Mouse (Mus musculus) lung, embryonic 14.5 days (tissue): ENCODE measurements around the gene Aatk. TPM values are rescaled to one million over a fixed set of nuclear protein-coding genes. Genes with fewer than 3 reads are reported as not detected.

Experiments used
- ATAC-seq: fragments of 200-750 bp; cut with Nextera tagmentation; 2 replicates; pipeline ENCODE4 v1.8.0; 2017; ENCODE audit warnings: mild to moderate bottlenecking, moderate TSS enrichment, moderate library complexity; ENCODE audit not compliant: insufficient read depth
- DNase-seq: peaks from one replicate; pipeline ENCODE4 v3.0.0-alpha.2; 2015
- H3K27ac ChIP-seq: fragments of 300-500 bp; sonication (generic); 2 replicates; pipeline ENCODE4 v1.5.1; 2014; ENCODE audit warnings: low read depth, mild to moderate bottlenecking, moderate library complexity
- H3K27me3 ChIP-seq: fragments of 300-500 bp; sonication (generic); 2 replicates; pipeline ENCODE4 v1.6.1; 2014; ENCODE audit warnings: low read length, control low read depth; ENCODE audit not compliant: insufficient read depth
- H3K36me3 ChIP-seq: fragments of 300-500 bp; sonication (generic); 2 replicates; pipeline ENCODE4 v1.6.1; 2014; ENCODE audit warnings: control low read depth; ENCODE audit not compliant: insufficient read depth
- H3K4me1 ChIP-seq: fragments of 300-500 bp; sonication (generic); 2 replicates; pipeline ENCODE4 v1.6.1; 2014; ENCODE audit warnings: antibody characterized with exemption, control low read depth; ENCODE audit not compliant: insufficient read depth
- H3K4me2 ChIP-seq: fragments of 300-500 bp; sonication (generic); 2 replicates; pipeline ENCODE4 v1.6.1; 2014; ENCODE audit warnings: mild to moderate bottlenecking
- H3K4me3 ChIP-seq: fragments of 300-500 bp; sonication (generic); 2 replicates; pipeline ENCODE4 v1.5.1; 2014; ENCODE audit warnings: low read depth, low read length
- H3K9ac ChIP-seq: fragments of 300-500 bp; sonication (generic); 2 replicates; pipeline ENCODE4 v1.6.1; 2014
- H3K9me3 ChIP-seq: fragments of 300-500 bp; sonication (generic); 2 replicates; pipeline ENCODE4 v1.6.1; 2016; ENCODE audit warnings: low read depth, low read length, control low read depth
- CTCF ChIP-seq: IDR thresholded peaks from 2 replicates; pipeline ENCODE4 v1.5.1; 2016; ENCODE audit warnings: antibody characterized with exemption, low read depth
- WGBS: fragments of 180-500 bp; shearing (Covaris S2); extraction: QIAGEN DNeasy Blood & Tissue Kit; methylation state at CpG from one replicate; pipeline ENCODE4 v1.1.7; 2014; 5-methylcytosine and 5-hydroxymethylcytosine counted together
- polyA plus RNA-seq: library from polyadenylated mRNA; unstranded; fragments of >200 nt; fragmentation: Nextera tagmentation; extraction: Ambion mirVana; gene quantifications from 2 replicates; pipeline ENCODE4 v1.2.1, GENCODE M21; 2014

Gene Aatk
- polyA plus RNA-seq, 1 experiment from 2014 or later = 2.2 TPM

- Histone ChIP-seq H3K27ac (peak overlapping the region; percentile 65; the same call in 1 of the 2 replicates), H3K9me3 (no peaks in the 10 kb centered on the region), H3K4me3 (no peak overlapping the region), H3K4me1 (peaks cover 15% of the 10 kb centered on the region; the same call in 1 of the 2 replicates), H3K27me3 (no peaks in the 10 kb centered on the region), H3K9ac (no peak overlapping the region; the same call in 1 of the 2 replicates), H3K4me2 (no peak overlapping the region), H3K36me3 (no peaks in the 10 kb centered on the region)
- 65% methylated on average over 3 of the region's 3 CpGs for WGBS
- ATAC-seq = no peak; the same call in 1 of the 2 replicates
- TF ChIP-seq CTCF = no peak
- DNase-seq = peak; percentile 60
Observed at GRCm38 (mm10) chr11:120033473-120033872, 13.5 kb downstream of the Aatk start.

GRCm38 (mm10) chr11:120032052-120032451, 14.9 kb downstream of the Aatk start:
- ATAC-seq (peak; percentile 44; the same call in 1 of the 2 replicates), DNase-seq (peak; percentile 68)
- Histone ChIP-seq H3K4me1 (peaks cover 15% of the 10 kb centered on the region; the same call in 1 of the 2 replicates), H3K9me3 (no peaks in the 10 kb centered on the region), H3K4me3 (no peak overlapping the region), H3K9ac (no peak overlapping the region), H3K27ac (no peak overlapping the region), H3K4me2 (0 out of 2 replicates have a peak overlapping the region, but pooled peaks have one; percentile 10), H3K27me3 (no peaks in the 10 kb centered on the region), H3K36me3 (no peaks in the 10 kb centered on the region)
- 26% methylated on average over 8 of the region's 8 CpGs for WGBS
- no peak for TF ChIP-seq CTCF

GRCm38 (mm10) chr11:120030145-120030901, 16.6 kb downstream of the Aatk start:
- no peak overlapping the region for H3K9ac ChIP-seq
- 30% methylated on average over 10 of the region's 10 CpGs for WGBS
- peak; percentile 87 for DNase-seq

GRCm38 (mm10) chr11:120029431-120030144, 17.4 kb downstream of the Aatk start:
- Histone ChIP-seq H3K4me3 (no peak overlapping the region), H3K27me3 (no peaks in the 10 kb centered on the region), H3K27ac (no peak overlapping the region), H3K4me2 (no peak overlapping the region), H3K4me1 (peaks cover 15% of the 10 kb centered on the region; the same call in 1 of the 2 replicates), H3K9me3 (no peaks in the 10 kb centered on the region), H3K36me3 (no peaks in the 10 kb centered on the region), H3K9ac (no peak overlapping the region)
- TF ChIP-seq CTCF = no peak
- ATAC-seq = no peak
- peak; percentile 33 for DNase-seq
- WGBS = 37% methylated on average over 9 of the region's 9 CpGs

More at GRCm38 (mm10) chr11:120030145-120030901, 16.6 kb downstream of the Aatk start:
- Histone ChIP-seq H3K4me3 (no peak overlapping the region), H3K4me1 (peaks cover 15% of the 10 kb centered on the region; the same call in 1 of the 2 replicates), H3K27ac (no peak overlapping the region), H3K4me2 (no peak overlapping the region), H3K36me3 (no peaks in the 10 kb centered on the region), H3K9me3 (no peaks in the 10 kb centered on the region), H3K27me3 (no peaks in the 10 kb centered on the region)
- TF ChIP-seq CTCF = peak; percentile 84
- peak; percentile 59 for ATAC-seq

GRCm38 (mm10) chr11:120028319-120029092, 18.5 kb downstream of the Aatk start:
- Histone ChIP-seq H3K9me3 (no peaks in the 10 kb centered on the region), H3K4me1 (peaks cover 13% of the 10 kb centered on the region; the same call in 1 of the 2 replicates), H3K4me2 (no peak overlapping the region), H3K27ac (no peak overlapping the region), H3K4me3 (no peak overlapping the region), H3K9ac (no peak overlapping the region), H3K36me3 (no peaks in the 10 kb centered on the region), H3K27me3 (no peaks in the 10 kb centered on the region)
- 0 out of 2 replicates have a peak, but pooled peaks have one; percentile 12 for ATAC-seq
- DNase-seq = peak; percentile 30
- WGBS = 53% methylated on average over 18 of the region's 18 CpGs
- TF ChIP-seq CTCF = no peak

- H3K4me2 ChIP-seq = no peak overlapping the region
- no peak for TF ChIP-seq CTCF
- H3K4me3 ChIP-seq = no peak overlapping the region
- no peak overlapping the region for H3K9ac ChIP-seq
- no peaks in the 10 kb centered on the region for H3K27me3 ChIP-seq
- ATAC-seq (no peak), DNase-seq (no peak)
- no peaks in the 10 kb centered on the region for H3K36me3 ChIP-seq
- 82% methylated on average over 3 of the region's 3 CpGs for WGBS
- H3K4me1 ChIP-seq = 0 out of 2 replicates have a peak, but pooled peaks cover 3% of the 10 kb centered on the region
- H3K9me3 ChIP-seq = no peaks in the 10 kb centered on the region
- H3K27ac ChIP-seq = no peak overlapping the region
Observed at GRCm38 (mm10) chr11:120026941-120027340, 20.0 kb downstream of the Aatk start.
